Mouse (Mus musculus) retina, postnatal 7 days (tissue): Measurements from ENCODE around the gene Pqbp1.
A peak's percentile ranks its signal among the peaks of the same experiment; 100 is the strongest.

Experiments
- DNase-seq: peaks from one replicate; pipeline ENCODE4 v3.0.0-alpha.2; 2012; ENCODE audit warnings: low read depth, low spot score

Pqbp1 gene

GRCm38 (mm10) chrX:7878495-7878894, 20.6 kb downstream of the Pqbp1 start:
- DNase-seq, result no peak

GRCm38 (mm10) chrX:7878007-7878419, 21.1 kb downstream of the Pqbp1 start, which contains the start of gene Pim2:
TSS of gene Pim2 (plus strand) at chrX:7878262.
- DNase-seq, result peak; percentile 61

- DNase-seq, result no peak
Observed at GRCm38 (mm10) chrX:7869826-7870225, 29.2 kb downstream of the Pqbp1 start.

GRCm38 (mm10) chrX:7868506-7868905, 30.6 kb downstream of the Pqbp1 start:
- DNase-seq, result no peak

- no peak for DNase-seq
Observed at GRCm38 (mm10) chrX:7867141-7867540, 31.9 kb downstream of the Pqbp1 start.

GRCm38 (mm10) chrX:7865786-7866185, 33.3 kb downstream of the Pqbp1 start:
- DNase-seq, result no peak

- DNase-seq, result no peak
Observed at GRCm38 (mm10) chrX:7865343-7865742, 33.7 kb downstream of the Pqbp1 start.

GRCm38 (mm10) chrX:7864551-7864950, 34.5 kb downstream of the Pqbp1 start:
- DNase-seq, result no peak

GRCm38 (mm10) chrX:7863181-7863580, 35.9 kb downstream of the Pqbp1 start:
- no peak for DNase-seq

GRCm38 (mm10) chrX:7859191-7859753, 39.8 kb downstream of the Pqbp1 start:
- DNase-seq, result no peak

- no peak for DNase-seq
Observed at GRCm38 (mm10) chrX:7854578-7854977, 44.5 kb downstream of the Pqbp1 start.

GRCm38 (mm10) chrX:7847845-7848244, 51.2 kb downstream of the Pqbp1 start:
- no peak for DNase-seq
